Mouse (Mus musculus) Patski (cell line): ENCODE results near the gene Strn4. TPM values are rescaled to one million over a fixed set of nuclear protein-coding genes. Genes with fewer than 3 reads are reported as not detected.

ENCODE experiments used
- ATAC-seq: fragments of 100-300 bp; one replicate; pipeline ENCODE4 v1.8.0; 2021
- CTCF ChIA-PET: fragments of 350-600 bp; sonication (Branson Sonifier 250); formaldehyde crosslinking; loops from one replicate; lab custom pipeline; 2022; ENCODE audit warnings: inconsistent platforms; lab: Charles Lee
- POLR2A ChIA-PET: fragments of 350-600 bp; sonication (Branson Sonifier 250); formaldehyde crosslinking; loops from one replicate; lab custom pipeline; 2022; ENCODE audit warnings: antibody characterized with exemption, inconsistent platforms; lab: Charles Lee
- DNase-seq: peaks from one replicate; pipeline ENCODE4 v3.0.0-alpha.2; 2011; ENCODE audit warnings: low read depth, low spot score
- H3K27me3 ChIP-seq: fragments of 371-371 bp; one replicate; pipeline ENCODE4 v1.5.1; 2021
- CTCF ChIP-seq: fragments of 100-300 bp; IDR thresholded peaks from one replicate; pipeline ENCODE4 v1.5.1; 2021
- in situ Hi-C: fragments of 300-500 bp; cut with MboI; formaldehyde crosslinking; loops from 3 replicates; pipeline ENCODE4 v1.11.1; 2018; ENCODE audit warnings: low pct_unique_long_range_greater_than_20kb, mixed read lengths
- polyA plus RNA-seq: library from polyadenylated mRNA; unstranded; gene quantifications from one replicate; pipeline ENCODE4 v1.2.3, GENCODE M21; 2021

Strn4 gene
- polyA plus RNA-seq, 1 experiment from 2014 or later = 90.0 TPM

DNA sequence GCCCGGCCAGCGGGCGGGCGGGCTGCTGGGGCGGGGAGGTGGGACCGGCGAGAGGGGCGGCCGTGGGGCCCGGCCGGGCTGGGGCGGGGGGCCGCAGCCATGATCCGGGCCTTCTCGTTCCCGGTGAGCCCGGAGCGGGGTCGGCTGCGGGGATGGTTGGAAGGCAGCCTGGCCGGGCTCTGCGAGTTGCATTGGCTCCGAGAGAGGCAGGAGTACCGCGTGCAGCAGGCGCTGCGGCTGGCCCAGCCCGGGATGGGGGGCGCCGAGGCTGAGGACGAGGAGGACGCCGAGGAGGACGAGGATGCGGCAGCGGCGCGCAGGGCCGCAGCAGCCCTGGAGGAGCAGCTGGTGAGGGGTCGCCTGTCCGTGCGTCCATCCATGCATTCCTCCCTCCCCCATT lies 59.6 kb downstream of the Strn4 start:
- in situ Hi-C loops = no loop called here
- POLR2A ChIA-PET = no interaction called here
- CTCF ChIA-PET = interaction anchor here (0.7 to 2.2 kb wide), 6 partner anchors 9 to 41 kb away, joined by 3 to 17 read pairs (median 8); partner anchors contain the start of gene Gng8
- ATAC-seq (peak; percentile 44), DNase-seq (no peak)
- no peak for TF ChIP-seq CTCF
- H3K27me3 ChIP-seq = no peaks in the 10 kb centered on the region

- no peak for TF ChIP-seq CTCF
- ChIA-PET CTCF (interaction anchor here (0.7 kb wide), 1 partner anchor 475 kb away, joined by 3 read pairs; no protein-coding TSS in a partner anchor), POLR2A (no interaction called here)
- DNase-seq (no peak), ATAC-seq (no peak)
- in situ Hi-C loops = no loop called here
- H3K27me3 ChIP-seq = no peaks in the 10 kb centered on the region
These were observed 60.3 kb downstream of the Strn4 start for GRCm38 (mm10) chr7:16876006-16876405.

DNA sequence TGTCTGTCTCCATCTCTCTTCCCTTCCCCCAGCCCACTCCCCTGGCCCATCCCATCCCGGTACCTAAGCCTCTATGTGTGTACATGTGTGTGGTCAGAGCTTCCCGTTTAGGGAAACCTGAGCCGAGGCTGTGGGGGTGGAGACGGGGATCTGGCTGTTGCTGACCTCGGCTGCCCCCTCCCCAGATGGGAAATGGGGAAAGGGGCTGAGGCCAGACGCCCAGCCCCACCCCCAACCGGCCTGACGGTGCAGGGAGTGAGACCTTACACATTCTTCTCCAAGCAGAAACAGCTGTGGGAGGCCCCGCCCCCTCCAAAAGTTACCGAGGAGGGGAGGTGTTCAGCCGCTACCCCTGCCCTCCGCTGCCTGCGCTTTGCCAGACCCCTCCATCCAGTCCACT lies 60.9 kb downstream of the Strn4 start:
- in situ Hi-C loops = no loop called here
- no peak for DNase-seq
- no peak for ATAC-seq
- no peaks in the 10 kb centered on the region for H3K27me3 ChIP-seq
- ChIA-PET CTCF (interaction anchor here (0.7 kb wide), 1 partner anchor 475 kb away, joined by 3 read pairs; no protein-coding TSS in a partner anchor), POLR2A (no interaction called here)
- TF ChIP-seq CTCF = no peak

- TF ChIP-seq CTCF = no peak
- H3K27me3 ChIP-seq = no peaks in the 10 kb centered on the region
- in situ Hi-C loops = no loop called here
- DNase-seq = no peak
- ChIA-PET CTCF (no interaction called here), POLR2A (no interaction called here)
- no peak for ATAC-seq
These were observed 62.0 kb downstream of the Strn4 start for GRCm38 (mm10) chr7:16877717-16878116.

DNA sequence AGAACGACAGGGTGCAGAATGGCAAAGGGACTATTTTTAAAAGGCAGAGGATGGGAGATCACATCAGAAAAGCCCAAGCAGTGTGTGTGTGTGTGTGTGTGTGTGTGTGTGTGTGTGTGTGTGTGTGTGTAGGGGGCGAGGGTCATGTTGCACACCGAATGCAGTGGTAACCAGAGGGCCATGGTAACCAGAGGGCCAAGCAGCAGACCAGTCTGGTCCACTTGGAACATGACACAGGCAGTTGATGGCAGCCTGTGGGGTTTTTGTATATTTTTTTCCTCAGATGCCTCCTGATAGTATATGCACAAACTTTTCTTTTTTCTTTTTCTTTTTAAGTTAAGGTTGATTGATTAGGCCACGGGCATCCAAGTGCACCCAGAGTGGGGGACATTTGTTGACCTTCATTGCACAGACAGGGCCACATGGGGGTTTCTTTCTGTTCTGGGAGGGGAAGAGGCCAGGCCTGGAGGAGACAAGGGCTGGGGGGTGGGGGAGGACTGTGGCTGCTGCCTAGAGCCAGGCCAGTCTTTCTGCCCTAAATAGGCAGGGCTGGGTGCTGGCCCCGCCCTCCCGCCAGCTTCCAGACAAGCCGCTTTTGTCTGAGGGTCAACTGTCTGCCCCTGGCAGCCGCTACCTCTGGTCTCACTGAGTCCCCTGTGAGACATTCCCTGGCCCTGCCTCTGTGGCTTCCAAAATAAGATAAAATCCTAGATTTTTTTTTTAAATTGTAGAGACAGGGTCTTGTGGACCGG lies 64.3 kb downstream of the Strn4 start:
- no peaks in the 10 kb centered on the region for H3K27me3 ChIP-seq
- in situ Hi-C loops = no loop called here
- ATAC-seq (no peak), DNase-seq (no peak)
- CTCF ChIA-PET = no interaction called here
- no peak for TF ChIP-seq CTCF
- POLR2A ChIA-PET = no interaction called here

- DNase-seq (no peak), ATAC-seq (no peak)
- H3K27me3 ChIP-seq = no peaks in the 10 kb centered on the region
- POLR2A ChIA-PET = no interaction called here
- TF ChIP-seq CTCF = no peak
- in situ Hi-C loops = no loop called here
- CTCF ChIA-PET = interaction anchor here (1.7 kb wide), 1 partner anchor 11 kb away, joined by 5 read pairs; the partner anchor contains the start of gene Gng8
These were observed 64.9 kb downstream of the Strn4 start for GRCm38 (mm10) chr7:16880615-16881014.

GRCm38 (mm10) chr7:16883162-16883561 lies 67.5 kb downstream of the Strn4 start:
- ChIA-PET POLR2A (no interaction called here), CTCF (interaction anchor here (1.0 to 1.4 kb wide), 3 partner anchors 9 to 17 kb away, joined by 3 to 5 read pairs (median 4); partner anchors contain the start of gene Gng8)
- in situ Hi-C loops = no loop called here
- no peaks in the 10 kb centered on the region for H3K27me3 ChIP-seq
- ATAC-seq = no peak
- DNase-seq = no peak
- TF ChIP-seq CTCF = no peak

DNA sequence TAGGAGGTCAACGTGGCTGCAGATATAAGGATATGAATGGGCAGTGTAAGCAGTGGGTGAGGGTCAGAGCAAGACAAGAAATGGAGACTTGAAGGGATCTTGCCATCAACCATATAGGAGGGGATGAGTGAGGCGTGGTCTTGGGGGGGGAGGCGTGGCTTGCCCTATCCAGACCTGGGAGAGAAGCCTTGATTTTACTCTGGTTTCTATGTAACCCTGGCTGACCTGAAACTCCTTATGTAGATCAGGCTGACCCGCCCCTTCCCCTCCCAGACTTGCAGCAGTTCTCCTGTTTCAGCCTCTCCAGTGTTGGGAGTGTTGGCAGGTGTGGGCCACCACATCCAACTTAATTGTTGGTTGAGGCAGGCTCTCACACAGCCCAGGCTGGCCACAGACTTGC lies 68.6 kb downstream of the Strn4 start:
- ATAC-seq = no peak
- in situ Hi-C loops = no loop called here
- ChIA-PET CTCF (interaction anchor here (0.7 kb wide), 1 partner anchor 10 kb away, joined by 3 read pairs; the partner anchor contains the start of gene Dact3), POLR2A (no interaction called here)
- no peak for TF ChIP-seq CTCF
- DNase-seq = no peak
- H3K27me3 ChIP-seq = no peaks in the 10 kb centered on the region

- TF ChIP-seq CTCF = no peak
- ChIA-PET POLR2A (no interaction called here), CTCF (no interaction called here)
- no peaks in the 10 kb centered on the region for H3K27me3 ChIP-seq
- DNase-seq (no peak), ATAC-seq (no peak)
- in situ Hi-C loops = no loop called here
These were observed 69.6 kb downstream of the Strn4 start for GRCm38 (mm10) chr7:16885271-16885776.

GRCm38 (mm10) chr7:16885905-16886304 lies 70.2 kb downstream of the Strn4 start:
- no peak for DNase-seq
- ChIA-PET POLR2A (no interaction called here), CTCF (no interaction called here)
- ATAC-seq = no peak
- in situ Hi-C loops = no loop called here
- no peak for TF ChIP-seq CTCF
- H3K27me3 ChIP-seq = no peaks in the 10 kb centered on the region

Other genes with a start within 250 kb of the Strn4 start
- 53.1 TPM for gene Arhgap35, start 200.9 kb upstream of the Strn4 start, polyA plus RNA-seq
- gene Ceacam15, start 140.2 kb upstream of the Strn4 start, polyA plus RNA-seq = not detected
- gene Ceacam9, start 94.0 kb upstream of the Strn4 start, polyA plus RNA-seq = not detected
- gene Ap2s1, start 77.5 kb upstream of the Strn4 start, polyA plus RNA-seq = 222 TPM
- gene Slc1a5, start 34.5 kb upstream of the Strn4 start, polyA plus RNA-seq = 69.5 TPM
- gene Fkrp, start 843 bp downstream of the Strn4 start, polyA plus RNA-seq = 33.4 TPM
- gene Prkd2, start 27.0 kb downstream of the Strn4 start, polyA plus RNA-seq = 15.3 TPM
- 2.2 TPM for gene Dact3, start 59.4 kb downstream of the Strn4 start, polyA plus RNA-seq
- 0.09 TPM for gene Gng8, start 75.9 kb downstream of the Strn4 start, polyA plus RNA-seq
- not detected for gene Ptgir, start 90.6 kb downstream of the Strn4 start, polyA plus RNA-seq
- gene Calm3, start 108.2 kb downstream of the Strn4 start, polyA plus RNA-seq = 237 TPM
- gene Pnmal2, start 128.8 kb downstream of the Strn4 start, polyA plus RNA-seq = 11.2 TPM
- gene Pnmal1, start 143.8 kb downstream of the Strn4 start, polyA plus RNA-seq = not detected
- gene Gm42372, start 167.2 kb downstream of the Strn4 start, polyA plus RNA-seq = 0.03 TPM
- gene Ccdc8, start 176.8 kb downstream of the Strn4 start, polyA plus RNA-seq = 0.04 TPM
- gene Ppp5c, start 212.0 kb downstream of the Strn4 start, polyA plus RNA-seq = 106 TPM
- gene Hif3a, start 246.5 kb downstream of the Strn4 start, polyA plus RNA-seq = 0.01 TPM